Mouse (Mus musculus): ENCODE data around the gene Etnk1. TPM values are rescaled to one million over a fixed set of nuclear protein-coding genes. Genes with fewer than 3 reads are reported as not detected.
"Not testable (repeated sequence)": the region's sequence is repeated elsewhere in the genome, so short reads cannot be mapped to it uniquely, and the experiment has no call there.

Etnk1 gene
- total and polyA plus RNA-seq, 3 experiments = 13.5 to 27.6 (median 27.0) TPM

DNA sequence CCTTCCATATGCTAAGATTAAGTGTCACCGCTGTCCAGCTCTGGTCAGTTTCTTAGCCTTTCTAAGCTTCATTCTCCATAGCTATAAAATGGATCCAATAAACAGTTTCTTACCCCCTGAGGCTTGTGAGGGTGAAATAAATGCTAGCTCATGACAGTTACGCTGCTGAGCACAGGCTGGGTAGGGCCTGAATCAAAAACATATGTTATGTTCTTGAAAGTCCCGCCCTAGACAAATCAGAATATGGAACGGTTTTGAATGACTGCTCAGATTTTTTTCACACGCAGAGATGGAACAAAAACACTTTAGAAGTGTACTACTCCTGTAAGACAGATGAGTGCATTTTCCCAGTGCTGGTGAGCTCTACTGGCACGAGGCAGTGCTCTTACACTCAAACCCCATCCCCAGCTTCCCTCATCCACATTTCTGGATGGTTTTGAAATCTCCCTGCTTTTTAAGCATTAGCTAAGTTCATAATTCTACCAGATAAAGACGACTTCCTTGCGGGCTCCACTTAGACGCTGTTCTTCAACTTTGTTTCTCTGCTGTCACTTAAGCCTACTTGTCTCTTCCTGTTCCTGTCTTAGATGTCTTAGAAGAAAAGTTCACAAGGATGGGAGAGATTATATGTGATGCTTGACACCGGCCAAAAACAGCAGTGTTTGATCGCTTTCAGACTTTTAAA lies 4.9 kb downstream of the Etnk1 start:
- intact Hi-C loops (cut with DNase I) = loop anchor here (10.0 kb wide), 1 partner anchor 397 kb away; no protein-coding TSS in a partner anchor
- Histone ChIP-seq H3K79me2 (replicated peaks; ENCODE audit: control insufficient read depth, insufficient read depth, low read length) (peaks cover 9% of the 10 kb centered on the region), H3K4me3 (no peak overlapping the region), H3K27ac (no peak overlapping the region), H3K9ac (ENCODE audit: low read depth, low read length) (no peak overlapping the region), H3K27me3 (ENCODE audit: control insufficient read depth, insufficient read depth, low read length) (no peaks in the 10 kb centered on the region), H3K36me3 (ENCODE audit: control insufficient read depth, insufficient read depth, low read length) (peaks cover 33% of the 10 kb centered on the region), H3K4me1 (ENCODE audit: control insufficient read depth, insufficient read depth, low read length) (peaks cover 1% of the 10 kb centered on the region)
- 56% methylated on average over 11 of the region's 11 CpGs for WGBS
- DNase-seq = no peak
- no peak for TF ChIP-seq CTCF (IDR thresholded peaks at IDR 0.05)
- no peak for TF ChIP-seq EP300 (IDR thresholded peaks at IDR 0.05; ENCODE audit: insufficient read depth, low read depth, low read length)
- no peak for TF ChIP-seq POLR2A (IDR thresholded peaks at IDR 0.05; ENCODE audit: insufficient read depth, low read depth, low read length)

DNA sequence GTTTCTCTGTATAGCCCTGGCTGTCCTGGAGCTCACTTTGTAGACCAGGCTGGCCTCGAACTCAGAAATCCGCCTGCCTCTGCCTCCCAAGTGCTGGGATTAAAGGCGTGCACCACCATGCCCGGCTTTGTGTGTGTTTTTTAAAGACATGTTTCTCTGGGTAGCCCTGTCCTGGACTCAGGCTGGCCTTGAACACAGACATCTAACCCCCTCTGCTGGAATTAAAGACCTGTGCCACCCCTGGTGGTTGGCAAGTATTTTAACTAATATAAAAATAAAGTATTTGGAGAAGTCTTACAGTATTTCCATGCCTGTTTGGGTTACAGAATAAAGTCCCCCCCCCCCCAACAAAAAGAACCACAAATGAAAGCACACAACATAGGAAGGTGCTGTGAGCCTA lies 5.7 kb downstream of the Etnk1 start:
- H3K79me2 ChIP-seq (replicated peaks; ENCODE audit: control insufficient read depth, insufficient read depth, low read length); H3K27me3 ChIP-seq (ENCODE audit: control insufficient read depth, insufficient read depth, low read length); H3K4me1 ChIP-seq (ENCODE audit: control insufficient read depth, insufficient read depth, low read length); DNase-seq; H3K27ac ChIP-seq; H3K9ac ChIP-seq (ENCODE audit: low read depth, low read length); H3K4me3 ChIP-seq: not testable (repeated sequence)
- peaks cover 35% of the 10 kb centered on the region for H3K36me3 ChIP-seq (ENCODE audit: control insufficient read depth, insufficient read depth, low read length)
- intact Hi-C loops (cut with DNase I) = loop anchor here (10.0 kb wide), 1 partner anchor 398 kb away; no protein-coding TSS in a partner anchor
- WGBS = 95% methylated on average over 4 of the region's 4 CpGs

DNA sequence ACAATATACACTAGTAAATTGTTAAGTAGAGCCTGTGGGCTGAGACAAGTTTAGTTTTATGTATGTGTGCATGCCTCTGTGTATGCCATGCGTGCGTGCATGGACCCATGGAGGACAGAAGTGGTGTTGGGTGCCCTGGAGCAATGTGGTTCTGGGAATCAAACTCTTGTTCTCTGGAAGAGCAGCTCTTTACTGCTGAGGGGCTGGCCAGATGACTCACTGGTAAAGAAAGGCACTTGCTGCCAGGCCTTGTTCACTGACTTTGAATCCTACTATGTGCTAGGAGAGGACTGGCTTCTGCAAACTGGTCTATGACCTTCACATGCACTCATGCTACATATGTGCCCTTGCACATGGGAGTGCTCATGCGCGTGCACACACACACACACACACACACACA lies 7.2 kb downstream of the Etnk1 start:
- intact Hi-C loops (cut with DNase I) = loop anchor here (2.0 to 10.0 kb wide), 2 partner anchors 185 to 399 kb away; no protein-coding TSS in a partner anchor
- 96% methylated on average over 4 of the region's 4 CpGs for WGBS
- Histone ChIP-seq H3K4me3 (no peak overlapping the region), H3K36me3 (ENCODE audit: control insufficient read depth, insufficient read depth, low read length) (peaks cover 31% of the 10 kb centered on the region), H3K4me1 (ENCODE audit: control insufficient read depth, insufficient read depth, low read length) (peaks cover 3% of the 10 kb centered on the region), H3K79me2 (replicated peaks; ENCODE audit: control insufficient read depth, insufficient read depth, low read length) (peaks cover 10% of the 10 kb centered on the region), H3K9ac (ENCODE audit: low read depth, low read length) (no peak overlapping the region), H3K27ac (no peak overlapping the region), H3K27me3 (ENCODE audit: control insufficient read depth, insufficient read depth, low read length) (no peaks in the 10 kb centered on the region)
- TF ChIP-seq POLR2A (IDR thresholded peaks at IDR 0.05; ENCODE audit: insufficient read depth, low read depth, low read length) (no peak), CTCF (IDR thresholded peaks at IDR 0.05) (no peak), EP300 (IDR thresholded peaks at IDR 0.05; ENCODE audit: insufficient read depth, low read depth, low read length) (no peak)
- DNase-seq = no peak

DNA sequence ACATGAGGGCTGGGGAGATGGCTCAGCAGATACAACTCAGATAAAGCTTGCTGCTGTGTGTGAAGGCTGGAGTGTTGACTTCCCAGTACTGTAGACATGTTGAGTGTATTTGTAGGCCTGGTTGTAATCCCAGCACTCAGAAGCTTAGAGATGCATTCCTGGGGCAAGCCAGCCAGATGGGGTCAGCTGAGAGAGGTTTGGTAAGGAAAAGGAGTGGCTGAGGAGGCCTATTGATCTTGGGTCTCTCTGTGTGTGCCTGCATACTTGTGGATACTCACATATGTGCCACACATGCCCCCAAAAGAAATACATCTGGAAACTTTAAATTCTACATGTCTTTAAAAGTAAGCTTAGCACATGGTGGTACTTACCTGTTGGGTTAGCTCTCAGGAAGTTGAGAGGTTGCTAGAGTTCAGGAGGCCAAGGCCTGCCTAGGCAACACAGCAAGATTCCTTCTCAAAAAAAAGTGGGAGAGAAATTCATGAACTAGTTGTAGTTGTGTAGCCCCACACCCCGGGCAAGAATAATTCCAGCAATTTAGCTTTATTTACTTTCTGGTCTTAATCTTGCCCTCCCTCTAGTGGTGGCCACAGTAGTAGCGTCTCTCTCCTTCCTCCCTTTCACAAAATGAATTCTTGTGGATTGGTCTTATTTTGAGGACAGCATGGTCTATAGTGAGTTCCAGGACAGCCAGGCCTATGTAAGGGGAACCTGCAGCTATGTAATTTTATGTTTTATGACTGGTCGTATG lies 8.1 kb downstream of the Etnk1 start:
- intact Hi-C loops (cut with DNase I) = loop anchor here (2.0 to 10.0 kb wide), 3 partner anchors 138 to 400 kb away; no protein-coding TSS in a partner anchor
- peaks cover 3% of the 10 kb centered on the region for H3K4me1 ChIP-seq (ENCODE audit: control insufficient read depth, insufficient read depth, low read length)
- no peak overlapping the region for H3K9ac ChIP-seq (ENCODE audit: low read depth, low read length)
- H3K4me3 ChIP-seq = no peak overlapping the region
- H3K36me3 ChIP-seq (ENCODE audit: control insufficient read depth, insufficient read depth, low read length) = peaks cover 24% of the 10 kb centered on the region
- DNase-seq = peak in 1 of 2 experiments; percentile 24
- H3K27ac ChIP-seq = no peak overlapping the region
- WGBS = 25% methylated on average over 3 of the region's 3 CpGs
- peaks cover 10% of the 10 kb centered on the region for H3K79me2 ChIP-seq (replicated peaks; ENCODE audit: control insufficient read depth, insufficient read depth, low read length)
- no peaks in the 10 kb centered on the region for H3K27me3 ChIP-seq (ENCODE audit: control insufficient read depth, insufficient read depth, low read length)
- TF ChIP-seq POLR2A (IDR thresholded peaks at IDR 0.05; ENCODE audit: insufficient read depth, low read depth, low read length) = no peak
- peak; percentile 88 for TF ChIP-seq CTCF (IDR thresholded peaks at IDR 0.05)
- TF ChIP-seq EP300 (IDR thresholded peaks at IDR 0.05; ENCODE audit: insufficient read depth, low read depth, low read length) = no peak

DNA sequence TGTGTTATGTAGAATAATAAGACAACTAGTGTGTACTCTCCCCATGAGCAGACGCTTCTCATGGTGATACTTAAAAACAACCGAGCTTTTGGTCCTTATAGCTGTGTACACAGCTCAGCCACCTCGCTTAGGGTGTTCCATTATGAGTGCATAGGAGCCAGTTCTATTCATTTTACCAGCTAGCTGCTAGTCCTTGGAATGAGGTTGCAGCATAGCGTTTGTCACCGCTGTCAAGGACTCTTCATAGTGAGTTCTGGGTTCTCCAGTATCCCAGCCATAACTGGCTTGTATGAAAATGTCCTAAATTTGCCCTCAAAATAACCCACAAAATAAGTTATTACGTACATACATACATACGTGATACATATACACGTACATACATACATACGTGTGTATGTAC lies 9.1 kb downstream of the Etnk1 start:
- TF ChIP-seq CTCF (IDR thresholded peaks at IDR 0.05) (no peak), POLR2A (IDR thresholded peaks at IDR 0.05; ENCODE audit: insufficient read depth, low read depth, low read length) (no peak), EP300 (IDR thresholded peaks at IDR 0.05; ENCODE audit: insufficient read depth, low read depth, low read length) (no peak)
- 93% methylated on average over 9 of the region's 9 CpGs for WGBS
- no peak for DNase-seq

DNA sequence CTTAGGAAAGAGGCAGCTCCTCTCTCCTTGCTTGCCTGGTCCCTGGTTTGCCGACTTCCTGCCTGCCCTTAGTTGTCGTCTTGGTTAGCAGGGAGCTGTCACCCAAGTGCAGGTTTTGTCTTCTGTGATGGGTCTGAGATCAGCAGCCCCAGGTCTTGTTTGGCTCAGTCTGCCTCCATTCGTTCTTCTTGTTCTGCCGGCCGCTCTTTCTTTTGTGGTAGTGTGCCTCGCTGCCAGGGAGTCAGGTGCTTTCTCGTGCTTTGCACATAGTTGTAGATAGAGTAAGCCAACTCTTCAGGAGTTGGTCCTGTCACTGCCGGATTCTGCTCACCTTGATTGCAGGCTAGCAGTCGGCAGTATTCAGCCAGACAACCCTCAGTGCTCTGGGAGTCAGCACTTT lies 9.6 kb downstream of the Etnk1 start:
- H3K9ac ChIP-seq (ENCODE audit: low read depth, low read length) = no peak overlapping the region
- intact Hi-C loops (cut with DNase I) = loop anchor here (5.0 to 10.0 kb wide), 2 partner anchors 139 to 402 kb away; no protein-coding TSS in a partner anchor
- 54% methylated on average over 9 of the region's 9 CpGs for WGBS
- peaks cover 7% of the 10 kb centered on the region for H3K79me2 ChIP-seq (replicated peaks; ENCODE audit: control insufficient read depth, insufficient read depth, low read length)
- no peaks in the 10 kb centered on the region for H3K27me3 ChIP-seq (ENCODE audit: control insufficient read depth, insufficient read depth, low read length)
- no peak for DNase-seq
- peaks cover 3% of the 10 kb centered on the region for H3K4me1 ChIP-seq (ENCODE audit: control insufficient read depth, insufficient read depth, low read length)
- TF ChIP-seq EP300 (IDR thresholded peaks at IDR 0.05; ENCODE audit: insufficient read depth, low read depth, low read length) = no peak
- TF ChIP-seq CTCF (IDR thresholded peaks at IDR 0.05) = no peak
- TF ChIP-seq POLR2A (IDR thresholded peaks at IDR 0.05; ENCODE audit: insufficient read depth, low read depth, low read length) = no peak
- H3K4me3 ChIP-seq = no peak overlapping the region
- no peak overlapping the region for H3K27ac ChIP-seq
- peaks cover 12% of the 10 kb centered on the region for H3K36me3 ChIP-seq (ENCODE audit: control insufficient read depth, insufficient read depth, low read length)

More for the DNA sequence above, 9.1 kb downstream of the Etnk1 start:
- H3K36me3 ChIP-seq (ENCODE audit: control insufficient read depth, insufficient read depth, low read length) = peaks cover 16% of the 10 kb centered on the region
- H3K79me2 ChIP-seq (replicated peaks; ENCODE audit: control insufficient read depth, insufficient read depth, low read length) = peaks cover 8% of the 10 kb centered on the region
- H3K4me3 ChIP-seq = no peak overlapping the region
- H3K27me3 ChIP-seq (ENCODE audit: control insufficient read depth, insufficient read depth, low read length) = no peaks in the 10 kb centered on the region
- H3K27ac ChIP-seq = no peak overlapping the region
- no peak overlapping the region for H3K9ac ChIP-seq (ENCODE audit: low read depth, low read length)
- intact Hi-C loops (cut with DNase I) = loop anchor here (5.0 to 10.0 kb wide), 2 partner anchors 139 to 401 kb away; no protein-coding TSS in a partner anchor
- peaks cover 3% of the 10 kb centered on the region for H3K4me1 ChIP-seq (ENCODE audit: control insufficient read depth, insufficient read depth, low read length)
